Mouse (Mus musculus) embryonic facial prominence, embryonic 11.5 days (tissue): Measurements from ENCODE around the gene Ift140. TPM values are rescaled to one million over a fixed set of nuclear protein-coding genes. Genes with fewer than 3 reads are reported as not detected.

Experiments
- polyA plus RNA-seq: library from polyadenylated mRNA; unstranded; fragments of >200 nt; fragmentation: Nextera tagmentation; extraction: Ambion mirVana; gene quantifications from 2 replicates; pipeline ENCODE4 v1.2.1, GENCODE M21; 2014

The Ift140 gene
- polyA plus RNA-seq, 1 experiment from 2014 or later, result 18.4 TPM

Other genes with a start within 250 kb of the Ift140 start
- not detected in 2 replicates for gene Meiob, start 211.8 kb upstream of the Ift140 start, polyA plus RNA-seq
- gene Hagh, start 175.9 kb upstream of the Ift140 start, polyA plus RNA-seq, result 23.2 and 24.1 TPM in 2 replicates
- 21.7 and 23.0 TPM in 2 replicates for gene Fahd1, start 165.7 kb upstream of the Ift140 start, polyA plus RNA-seq
- 0.14 TPM in 2 replicates for gene Igfals, start 150.1 kb upstream of the Ift140 start, polyA plus RNA-seq
- gene Nubp2, start 129.7 kb upstream of the Ift140 start, polyA plus RNA-seq, result 61.0 and 63.9 TPM in 2 replicates
- 34.8 and 39.8 TPM in 2 replicates for gene Spsb3, start 129.4 kb upstream of the Ift140 start, polyA plus RNA-seq
- 15.9 and 18.2 TPM in 2 replicates for gene Eme2, start 121.0 kb upstream of the Ift140 start, polyA plus RNA-seq
- 68.6 and 84.7 TPM in 2 replicates for gene Mrps34, start 121.0 kb upstream of the Ift140 start, polyA plus RNA-seq
- 49.4 and 52.8 TPM in 2 replicates for gene Nme3, start 119.6 kb upstream of the Ift140 start, polyA plus RNA-seq
- 22.9 and 26.2 TPM in 2 replicates for gene Mapk8ip3, start 79.1 kb upstream of the Ift140 start, polyA plus RNA-seq
- gene Jpt2, start 55.4 kb upstream of the Ift140 start, polyA plus RNA-seq, result 245 and 249 TPM in 2 replicates
- gene Cramp1l, start 297 bp upstream of the Ift140 start, polyA plus RNA-seq, result 9.7 and 10.1 TPM in 2 replicates
- 9.6 and 11.7 TPM in 2 replicates for gene Tmem204, start 67.5 kb downstream of the Ift140 start, polyA plus RNA-seq
- 20.6 and 26.7 TPM in 2 replicates for gene Telo2, start 99.9 kb downstream of the Ift140 start, polyA plus RNA-seq
- 0.32 and 0.71 TPM in 2 replicates for gene Ptx4, start 104.7 kb downstream of the Ift140 start, polyA plus RNA-seq
- gene Clcn7, start 117.3 kb downstream of the Ift140 start, polyA plus RNA-seq, result 19.8 and 21.6 TPM in 2 replicates
- gene Ccdc154, start 146.4 kb downstream of the Ift140 start, polyA plus RNA-seq, result not detected in 2 replicates
- not detected in 2 replicates for gene Gm38655, start 159.4 kb downstream of the Ift140 start, polyA plus RNA-seq
- gene BC003965, start 168.5 kb downstream of the Ift140 start, polyA plus RNA-seq, result 31.8 and 33.1 TPM in 2 replicates
- 4.3 and 5.0 TPM in 2 replicates for gene Unkl, start 172.3 kb downstream of the Ift140 start, polyA plus RNA-seq
- 32.6 and 32.8 TPM in 2 replicates for gene Gnptg, start 224.0 kb downstream of the Ift140 start, polyA plus RNA-seq
- 59.8 and 60.6 TPM in 2 replicates for gene Tsr3, start 224.1 kb downstream of the Ift140 start, polyA plus RNA-seq
- gene Baiap3, start 240.3 kb downstream of the Ift140 start, polyA plus RNA-seq, result 0.45 and 0.66 TPM in 2 replicates